Mouse (Mus musculus): ENCODE data around the gene Nr0b1. TPM values are rescaled to one million over a fixed set of nuclear protein-coding genes. Genes with fewer than 3 reads are reported as not detected.

Gene Nr0b1
- polyA plus RNA-seq (2015; fragmentation: Illumina TruSeq; extraction: RNeasy Lipid Tissue Mini Kit (QIAGEN cat#74804); ENCODE audit: insufficient read depth, low read depth, low replicate concordance), result not detected

GRCm38 (mm10) chrX:86191614-86192419 lies at the start of gene Nr0b1:
Nr0b1 (plus strand) TSS chrX:86191764.

Other genes starting within 250 kb of the Nr0b1 start
- not detected for gene Samt3, start 147.6 kb upstream of the Nr0b1 start, polyA plus RNA-seq (2015; fragmentation: Illumina TruSeq; extraction: RNeasy Lipid Tissue Mini Kit (QIAGEN cat#74804); ENCODE audit: insufficient read depth, low read depth, low replicate concordance)
- gene Mageb4, start 113.3 kb downstream of the Nr0b1 start, polyA plus RNA-seq (2015; fragmentation: Illumina TruSeq; extraction: RNeasy Lipid Tissue Mini Kit (QIAGEN cat#74804); ENCODE audit: insufficient read depth, low read depth, low replicate concordance), result not detected